Mouse (Mus musculus) lung, adult 2 months (tissue): ENCODE data around the gene Fam189a1. TPM values are rescaled to one million over a fixed set of nuclear protein-coding genes. Genes with fewer than 3 reads are reported as not detected.

Experiments used
- DNase-seq: peaks from one replicate; pipeline ENCODE4 v3.0.0; 2022
- H3K4me1 ChIP-seq: fragments of 200-500 bp; 2 replicates; pipeline ENCODE4 v1.6.1; 2011; ENCODE audit warnings: low read length; ENCODE audit not compliant: control insufficient read depth, insufficient read depth
- H3K4me3 ChIP-seq: fragments of 200-500 bp; replicated peaks from 2 replicates; pipeline ENCODE3; 2011; ENCODE audit warnings: low read depth, mild to moderate bottlenecking, control low read depth, low read length; ENCODE audit errors: extremely low read depth
- CTCF ChIP-seq: fragments of 200-500 bp; IDR thresholded peaks from 2 replicates; pipeline ENCODE4 v1.5.1; 2011; ENCODE audit warnings: mild to moderate bottlenecking, low read length, control low read depth; ENCODE audit not compliant: insufficient read depth
- POLR2A ChIP-seq: fragments of 200-500 bp; IDR thresholded peaks from 2 replicates; pipeline ENCODE4 v1.6.1; 2011; ENCODE audit warnings: low read depth, mild to moderate bottlenecking, control low read depth, low read length, borderline replicate concordance; ENCODE audit errors: extremely low read depth
- WGBS: fragments of 180-500 bp; shearing (Covaris S2); methylation state at CpG from one replicate; pipeline ENCODE4 v1.1.7; 2018; 5-methylcytosine and 5-hydroxymethylcytosine counted together
- polyA plus RNA-seq: library from polyadenylated mRNA; depleted of rRNA; stranded (reverse); fragments of >200 nt; gene quantifications from 2 replicates; pipeline ENCODE4 v1.2.3, GENCODE M21; 2012

Gene Fam189a1
- polyA plus RNA-seq, 1 experiment, result 2.8 TPM

- TF ChIP-seq CTCF (no peak), POLR2A (no peak)
- Histone ChIP-seq H3K4me3 (no peak overlapping the region), H3K4me1 (no peaks in the 10 kb centered on the region)
- DNase-seq, result no peak
- 75% methylated on average over 8 of the region's 8 CpGs for WGBS
Observed at GRCm38 (mm10) chr7:64770779-64771390, 385.5 kb downstream of the Fam189a1 start.

DNA sequence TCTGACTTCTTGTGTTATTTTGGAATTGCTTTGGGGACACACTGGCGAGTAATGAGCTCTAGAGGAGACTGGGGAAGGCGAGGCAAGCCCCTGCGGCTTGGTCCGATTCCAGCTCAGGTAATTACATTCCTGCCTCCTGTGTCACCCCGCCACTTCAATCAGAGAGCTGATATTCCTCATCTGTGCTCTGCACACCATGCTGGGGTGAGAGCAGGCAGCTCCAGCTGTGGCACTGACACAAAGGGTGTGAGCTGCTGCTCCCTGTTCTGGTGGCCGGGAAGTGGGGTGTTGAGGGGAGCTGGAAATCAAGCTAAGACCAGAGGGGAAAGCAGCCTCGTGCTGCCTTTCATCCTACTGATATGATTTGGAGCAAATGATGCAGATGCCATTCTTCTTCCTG lies 386.6 kb downstream of the Fam189a1 start:
- WGBS, result 42% methylated on average over 7 of the region's 7 CpGs
- Histone ChIP-seq H3K4me1 (no peaks in the 10 kb centered on the region), H3K4me3 (no peak overlapping the region)
- no peak for DNase-seq
- no peak for TF ChIP-seq CTCF
- TF ChIP-seq POLR2A, result no peak

- no peak overlapping the region for H3K4me3 ChIP-seq
- H3K4me1 ChIP-seq, result no peaks in the 10 kb centered on the region
- no peak for TF ChIP-seq CTCF
- no peak for TF ChIP-seq POLR2A
- 73% methylated on average over 3 of the region's 3 CpGs for WGBS
- DNase-seq, result no peak
Observed at GRCm38 (mm10) chr7:64765595-64765994, 390.8 kb downstream of the Fam189a1 start.

DNA sequence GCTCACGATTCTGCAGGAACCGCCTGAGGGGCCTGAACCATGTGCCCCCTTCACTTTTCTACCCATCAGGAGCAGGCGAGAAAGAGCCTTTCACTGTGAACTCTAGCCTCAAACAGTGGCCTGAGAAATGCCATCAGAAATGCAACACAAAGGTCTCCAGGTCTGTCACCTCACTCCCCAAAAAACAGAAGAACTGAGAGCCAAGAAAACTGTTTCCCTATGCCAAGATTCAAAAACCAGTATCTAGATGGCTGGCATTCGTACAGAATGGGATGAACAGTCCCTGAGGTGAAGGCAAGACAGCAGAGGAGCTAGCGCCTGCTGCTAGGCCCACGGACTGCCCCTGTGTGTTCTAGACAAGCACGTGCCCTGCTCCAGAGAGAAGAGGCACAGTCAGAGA lies 401.2 kb downstream of the Fam189a1 start:
- TF ChIP-seq CTCF, result no peak
- TF ChIP-seq POLR2A, result no peak
- 81% methylated on average over 7 of the region's 7 CpGs for WGBS
- Histone ChIP-seq H3K4me1 (no peaks in the 10 kb centered on the region), H3K4me3 (no peak overlapping the region)
- DNase-seq, result no peak

GRCm38 (mm10) chr7:64754161-64754560 lies 402.2 kb downstream of the Fam189a1 start:
- no peak overlapping the region for H3K4me3 ChIP-seq
- 60% methylated on average over 7 of the region's 7 CpGs for WGBS
- no peaks in the 10 kb centered on the region for H3K4me1 ChIP-seq
- DNase-seq, result no peak
- TF ChIP-seq CTCF (no peak), POLR2A (no peak)

- no peak for TF ChIP-seq CTCF
- H3K4me1 ChIP-seq, result no peaks in the 10 kb centered on the region
- WGBS, result 52% methylated on average over 6 of the region's 6 CpGs
- H3K4me3 ChIP-seq, result no peak overlapping the region
- DNase-seq, result no peak
Observed at GRCm38 (mm10) chr7:64753678-64754077, 402.7 kb downstream of the Fam189a1 start.

DNA sequence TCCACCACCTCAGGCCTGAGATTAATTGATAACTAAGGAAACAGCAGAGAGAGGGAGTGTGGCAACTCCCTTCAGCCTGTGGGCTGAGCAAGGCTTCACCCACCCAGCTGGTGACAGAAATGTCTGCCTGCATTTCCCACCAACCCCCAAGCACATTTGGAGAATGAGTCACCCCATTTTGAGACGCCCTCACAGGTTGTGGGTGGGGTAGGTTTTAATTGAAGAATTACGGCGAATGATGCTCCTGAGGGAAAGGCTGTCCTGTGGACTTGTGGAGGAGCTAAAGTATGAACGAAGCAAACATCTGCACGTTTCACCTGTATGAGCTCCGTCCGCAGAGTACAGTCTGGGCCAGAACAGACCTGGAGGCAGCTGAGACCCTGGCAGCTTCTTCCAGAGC lies 404.2 kb downstream of the Fam189a1 start:
- no peak for TF ChIP-seq CTCF
- TF ChIP-seq POLR2A, result no peak
- 87% methylated on average over 7 of the region's 7 CpGs for WGBS

GRCm38 (mm10) chr7:64751465-64751864 lies 404.9 kb downstream of the Fam189a1 start:
- Histone ChIP-seq H3K4me3 (no peak overlapping the region), H3K4me1 (no peaks in the 10 kb centered on the region)
- 29% methylated on average over 5 of the region's 5 CpGs for WGBS
- peak; percentile 39 for DNase-seq
- TF ChIP-seq CTCF, result peak; percentile 92
- no peak for TF ChIP-seq POLR2A

More for the DNA sequence above, 404.2 kb downstream of the Fam189a1 start:
- H3K4me1 ChIP-seq, result no peaks in the 10 kb centered on the region
- H3K4me3 ChIP-seq, result no peak overlapping the region
- DNase-seq, result no peak

- Histone ChIP-seq H3K4me1 (no peaks in the 10 kb centered on the region), H3K4me3 (no peak overlapping the region)
- TF ChIP-seq POLR2A (no peak), CTCF (no peak)
- 82% methylated on average over 7 of the region's 7 CpGs for WGBS
- DNase-seq, result no peak
Observed at GRCm38 (mm10) chr7:64743610-64744009, 412.8 kb downstream of the Fam189a1 start.

DNA sequence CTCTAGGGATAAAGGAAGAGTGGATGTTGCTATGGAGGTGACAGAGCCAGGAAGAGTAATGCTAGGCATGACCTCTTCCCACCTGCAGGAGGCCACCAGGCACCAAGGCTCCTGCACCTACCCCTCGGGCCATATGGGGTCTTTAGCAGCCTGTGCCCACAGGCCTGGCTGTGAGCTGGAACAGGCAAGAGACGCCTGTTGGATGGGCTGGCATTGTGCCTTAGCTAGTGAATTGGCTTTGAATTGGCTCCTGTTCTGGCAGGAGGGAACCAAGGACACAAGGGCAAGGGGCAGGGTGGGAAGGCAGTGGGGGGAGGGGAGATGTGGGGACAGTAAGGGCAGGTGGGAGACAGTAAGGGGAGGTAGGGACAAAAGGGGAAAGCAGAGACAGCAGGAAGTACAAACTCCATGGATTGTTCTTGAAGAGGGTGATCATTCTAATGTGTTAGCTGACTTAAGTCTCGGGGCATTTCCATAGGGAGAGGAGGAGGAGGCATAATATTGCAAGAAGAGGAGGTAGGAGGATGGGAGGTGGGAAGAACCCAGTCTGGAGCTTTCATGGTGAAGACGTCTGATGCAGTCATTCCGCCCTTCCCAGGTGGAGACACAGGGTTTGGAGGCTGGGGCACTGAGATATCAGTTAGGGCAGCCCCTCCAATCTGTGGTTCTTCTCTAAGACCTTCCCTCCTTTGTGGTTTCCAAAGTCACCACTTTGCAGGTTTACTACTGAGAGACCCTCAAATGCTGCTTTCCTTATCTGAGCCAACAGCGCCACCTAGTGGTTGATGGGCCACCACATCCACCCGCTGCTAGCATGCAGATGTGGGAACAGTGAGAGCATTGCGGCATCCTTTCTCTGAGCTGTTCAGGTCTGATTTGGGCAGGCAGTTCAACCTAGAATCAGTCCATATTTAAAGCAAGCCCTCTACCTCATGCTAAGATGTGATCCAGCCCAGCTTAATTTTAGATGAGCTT lies 414.8 kb downstream of the Fam189a1 start:
- no peaks in the 10 kb centered on the region for H3K4me1 ChIP-seq
- no peak for TF ChIP-seq POLR2A
- TF ChIP-seq CTCF, result peak; percentile 90
- H3K4me3 ChIP-seq, result no peak overlapping the region
- 27% methylated on average over 8 of the region's 8 CpGs for WGBS
- DNase-seq, result peak; percentile 54
